Mouse (Mus musculus) limb, embryonic 12.5 days (tissue): ENCODE results near the gene Snd1. TPM values are rescaled to one million over a fixed set of nuclear protein-coding genes. Genes with fewer than 3 reads are reported as not detected.

Experiments
- ATAC-seq: fragments of 200-750 bp; cut with Nextera tagmentation; 2 replicates; pipeline ENCODE4 v1.8.0; 2017; ENCODE audit warnings: low read depth, moderate TSS enrichment; ENCODE audit not compliant: insufficient number of reproducible peaks, insufficient read depth, low FRiP score, low TSS enrichment
- H3K27ac ChIP-seq: fragments of 300-500 bp; sonication (generic); 2 replicates; pipeline ENCODE4 v1.5.1; 2016; ENCODE audit warnings: mild to moderate bottlenecking, moderate library complexity
- H3K27me3 ChIP-seq: fragments of 300-500 bp; sonication (generic); 2 replicates; pipeline ENCODE4 v1.6.1; 2016; ENCODE audit warnings: mild to moderate bottlenecking, moderate library complexity
- H3K36me3 ChIP-seq: fragments of 300-500 bp; sonication (generic); 2 replicates; pipeline ENCODE4 v1.6.1; 2016; ENCODE audit warnings: mild to moderate bottlenecking, moderate library complexity
- H3K4me1 ChIP-seq: fragments of 300-500 bp; sonication (generic); replicated peaks from 2 replicates; pipeline ENCODE4 v1.6.1; 2016
- H3K4me2 ChIP-seq: fragments of 300-500 bp; sonication (generic); 2 replicates; pipeline ENCODE4 v1.6.1; 2016; ENCODE audit warnings: mild to moderate bottlenecking, moderate library complexity
- H3K4me3 ChIP-seq: fragments of 300-500 bp; sonication (generic); replicated peaks from 2 replicates; pipeline ENCODE4 v1.5.1; 2016; ENCODE audit warnings: mild to moderate bottlenecking
- H3K9ac ChIP-seq: fragments of 300-500 bp; sonication (generic); replicated peaks from 2 replicates; pipeline ENCODE4 v1.6.1; 2016; ENCODE audit warnings: mild to moderate bottlenecking, moderate library complexity
- H3K9me3 ChIP-seq: fragments of 300-500 bp; sonication (generic); 2 replicates; pipeline ENCODE4 v1.6.1; 2016; ENCODE audit warnings: mild to moderate bottlenecking, moderate library complexity
- WGBS: fragments of 180-500 bp; shearing (Covaris S2); methylation state at CpG from one replicate; pipeline ENCODE4 v1.1.7; 2016; 5-methylcytosine and 5-hydroxymethylcytosine counted together
- polyA plus RNA-seq: library from polyadenylated mRNA; unstranded; fragments of >200 nt; fragmentation: Nextera tagmentation; extraction: Ambion mirVana; gene quantifications from 2 replicates; pipeline ENCODE4 v1.2.1, GENCODE M21; 2016

Gene Snd1
- polyA plus RNA-seq, 1 experiment from 2014 or later: 136 TPM

DNA sequence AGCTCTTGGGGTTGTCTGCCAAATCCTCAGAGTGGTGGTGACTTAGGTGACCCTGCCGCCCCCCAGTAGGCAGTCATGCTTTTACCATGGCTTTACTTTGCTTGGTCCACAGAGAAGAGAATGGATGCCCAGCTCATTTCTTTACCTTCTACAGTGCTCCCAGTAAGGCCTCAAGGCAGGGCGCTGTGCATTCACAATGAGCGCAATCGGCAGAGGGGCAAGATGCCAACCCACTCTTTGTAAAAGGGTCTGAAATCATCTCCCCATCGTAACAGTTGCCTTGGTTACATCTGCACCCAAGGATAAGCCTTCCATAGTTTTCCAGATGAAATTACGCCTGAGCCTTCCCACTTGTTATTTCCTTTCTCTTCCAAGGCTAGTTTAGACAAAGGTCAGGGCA is 415.5 kb downstream of the Snd1 start:
- no peak for ATAC-seq
- no peaks in the 10 kb centered on the region for H3K4me1 ChIP-seq
- no peak overlapping the region for H3K27ac ChIP-seq
- H3K9me3 ChIP-seq: no peaks in the 10 kb centered on the region
- no peak overlapping the region for H3K4me2 ChIP-seq
- WGBS: 91% methylated on average over 6 of the region's 6 CpGs
- H3K27me3 ChIP-seq: no peaks in the 10 kb centered on the region
- H3K4me3 ChIP-seq: no peak overlapping the region
- no peak overlapping the region for H3K9ac ChIP-seq
- peaks cover 77% of the 10 kb centered on the region for H3K36me3 ChIP-seq

DNA sequence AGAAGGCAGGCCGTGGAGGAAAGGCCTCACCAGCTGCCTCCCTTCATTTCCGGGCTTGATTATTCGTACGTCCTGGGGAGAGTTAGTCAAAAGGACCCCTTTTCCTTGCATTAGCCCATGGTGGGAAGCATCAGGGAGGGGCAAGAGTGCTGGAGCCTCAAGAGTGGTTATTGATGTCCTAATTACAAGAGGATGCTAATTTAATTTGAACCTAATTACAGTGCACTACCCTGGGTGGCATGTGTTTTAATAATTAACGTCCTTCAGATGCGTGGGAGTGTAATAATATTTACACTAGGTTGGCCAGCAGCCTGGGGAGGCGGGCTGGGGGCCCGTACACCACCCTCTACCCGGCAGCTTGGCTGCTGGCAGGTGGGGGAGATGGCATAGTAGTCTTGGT is 416.5 kb downstream of the Snd1 start:
- Histone ChIP-seq H3K9ac (no peak overlapping the region), H3K27ac (no peak overlapping the region), H3K36me3 (peaks cover 67% of the 10 kb centered on the region), H3K4me1 (no peaks in the 10 kb centered on the region), H3K4me3 (no peak overlapping the region), H3K9me3 (no peaks in the 10 kb centered on the region), H3K27me3 (no peaks in the 10 kb centered on the region), H3K4me2 (no peak overlapping the region)
- ATAC-seq: no peak
- WGBS: 41% methylated on average over 9 of the region's 9 CpGs

GRCm38 (mm10) chr6:28895004-28895515 is 420.1 kb downstream of the Snd1 start:
- ATAC-seq: no peak
- Histone ChIP-seq H3K4me2 (no peak overlapping the region), H3K9me3 (no peaks in the 10 kb centered on the region), H3K9ac (no peak overlapping the region), H3K4me1 (peaks cover 7% of the 10 kb centered on the region; the same call in 1 of the 2 replicates), H3K4me3 (no peak overlapping the region), H3K27ac (no peak overlapping the region), H3K27me3 (no peaks in the 10 kb centered on the region), H3K36me3 (peaks cover 31% of the 10 kb centered on the region)
- 79% methylated on average over 12 of the region's 12 CpGs for WGBS

GRCm38 (mm10) chr6:28895726-28896125 is 420.8 kb downstream of the Snd1 start:
- H3K27me3 ChIP-seq: no peaks in the 10 kb centered on the region
- ATAC-seq: no peak
- no peak overlapping the region for H3K4me3 ChIP-seq
- H3K9ac ChIP-seq: no peak overlapping the region
- no peaks in the 10 kb centered on the region for H3K9me3 ChIP-seq
- peaks cover 7% of the 10 kb centered on the region; the same call in 1 of the 2 replicates for H3K4me1 ChIP-seq
- H3K4me2 ChIP-seq: no peak overlapping the region
- no peak overlapping the region for H3K27ac ChIP-seq
- WGBS: 84% methylated on average over 6 of the region's 6 CpGs
- H3K36me3 ChIP-seq: peaks cover 25% of the 10 kb centered on the region

DNA sequence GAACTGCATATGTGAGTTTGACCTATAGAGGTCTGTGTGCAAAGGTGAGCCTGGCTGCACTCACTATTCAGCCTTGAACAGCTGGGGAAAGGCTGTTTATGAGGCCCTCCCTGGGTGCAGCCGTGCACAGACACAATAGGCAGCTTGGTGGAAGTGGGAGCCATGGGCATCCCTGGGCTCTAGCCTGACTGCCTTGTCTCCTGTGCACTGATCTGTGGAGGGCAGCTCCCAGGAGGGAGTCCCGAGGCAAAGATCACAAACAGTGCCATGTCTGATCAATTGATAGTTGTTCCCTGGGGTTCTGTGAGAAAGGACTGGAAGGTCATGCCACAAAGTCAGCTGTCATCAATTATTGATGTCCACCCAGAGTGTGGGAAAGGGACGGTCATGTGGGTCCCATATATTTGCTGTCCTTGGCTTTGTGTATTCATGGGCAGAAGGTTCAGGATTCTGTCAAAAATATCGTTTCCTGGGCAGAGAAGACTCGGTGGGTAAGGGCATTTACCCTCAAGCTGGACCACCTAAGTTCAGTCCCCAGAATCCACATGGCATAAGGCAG is 421.9 kb downstream of the Snd1 start:
- ATAC-seq: no peak
- WGBS: 59% methylated on average over 5 of the region's 5 CpGs
- H3K4me3 ChIP-seq: no peak overlapping the region

GRCm38 (mm10) chr6:28897326-28898085 is 422.6 kb downstream of the Snd1 start:
- H3K9ac ChIP-seq: no peak overlapping the region
- H3K27me3 ChIP-seq: no peaks in the 10 kb centered on the region
- H3K4me2 ChIP-seq: no peak overlapping the region
- H3K9me3 ChIP-seq: no peaks in the 10 kb centered on the region
- H3K4me1 ChIP-seq: peaks cover 7% of the 10 kb centered on the region; the same call in 1 of the 2 replicates
- ATAC-seq: no peak
- H3K27ac ChIP-seq: no peak overlapping the region
- WGBS: 62% methylated on average over 11 of the region's 11 CpGs
- no peak overlapping the region for H3K4me3 ChIP-seq
- peaks cover 8% of the 10 kb centered on the region; the same call in 1 of the 2 replicates for H3K36me3 ChIP-seq

More for the DNA sequence above, 421.9 kb downstream of the Snd1 start:
- no peak overlapping the region for H3K9ac ChIP-seq
- no peaks in the 10 kb centered on the region for H3K9me3 ChIP-seq
- H3K4me2 ChIP-seq: no peak overlapping the region
- peaks cover 7% of the 10 kb centered on the region; the same call in 1 of the 2 replicates for H3K4me1 ChIP-seq
- no peaks in the 10 kb centered on the region for H3K27me3 ChIP-seq
- no peak overlapping the region for H3K27ac ChIP-seq
- H3K36me3 ChIP-seq: peaks cover 14% of the 10 kb centered on the region; the same call in 1 of the 2 replicates

DNA sequence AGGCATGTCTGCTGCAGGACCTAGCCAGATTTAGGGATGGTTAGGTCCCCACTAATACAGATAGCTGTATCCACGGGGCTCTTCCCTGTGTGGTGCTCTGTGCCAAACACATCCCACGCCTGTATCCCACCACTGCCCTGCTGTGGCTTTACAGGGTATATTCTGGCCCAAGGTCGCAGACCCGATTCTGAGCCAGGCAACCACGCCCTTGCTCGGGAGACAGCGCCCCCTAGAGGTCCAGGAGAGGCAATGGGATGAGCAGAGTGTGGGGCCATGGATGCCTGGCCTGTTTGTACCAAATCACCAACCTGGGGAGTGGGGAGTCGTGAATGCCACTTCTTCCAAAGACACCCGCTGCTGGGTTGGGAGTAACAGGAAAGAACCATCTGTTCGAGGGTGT is 423.9 kb downstream of the Snd1 start:
- H3K27ac ChIP-seq: no peak overlapping the region
- H3K4me2 ChIP-seq: no peak overlapping the region
- H3K36me3 ChIP-seq: no peaks in the 10 kb centered on the region
- H3K9ac ChIP-seq: no peak overlapping the region
- no peaks in the 10 kb centered on the region for H3K27me3 ChIP-seq
- H3K4me1 ChIP-seq: peaks cover 7% of the 10 kb centered on the region; the same call in 1 of the 2 replicates
- no peaks in the 10 kb centered on the region for H3K9me3 ChIP-seq
- ATAC-seq: no peak
- WGBS: 17% methylated on average over 10 of the region's 10 CpGs
- no peak overlapping the region for H3K4me3 ChIP-seq

DNA sequence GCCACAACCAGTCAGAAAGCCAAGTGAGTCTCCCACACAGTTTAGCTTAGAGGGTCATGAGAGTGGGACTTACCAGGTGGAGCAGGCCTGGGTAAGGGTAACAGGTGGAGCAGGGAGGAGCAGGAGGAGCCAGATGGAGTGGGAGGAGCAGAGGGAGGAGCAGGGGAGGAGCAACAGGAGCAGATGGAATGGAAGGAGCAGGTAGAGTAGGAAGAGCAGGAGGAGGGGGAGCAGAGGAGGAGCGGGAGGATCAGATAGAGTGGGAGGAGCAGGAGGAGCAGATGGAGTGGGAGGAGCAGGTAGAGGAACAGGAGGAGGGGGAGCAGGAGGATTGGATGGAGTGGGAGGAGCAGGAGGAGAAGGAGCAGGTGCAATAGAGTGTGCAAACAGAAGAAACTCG is 427.6 kb downstream of the Snd1 start:
- H3K36me3 ChIP-seq: no peaks in the 10 kb centered on the region
- no peak overlapping the region for H3K4me2 ChIP-seq
- 0 out of 2 replicates have a peak, but pooled peaks cover 4% of the 10 kb centered on the region for H3K9me3 ChIP-seq
- H3K4me1 ChIP-seq: peaks cover 7% of the 10 kb centered on the region; the same call in 1 of the 2 replicates
- no peak overlapping the region for H3K9ac ChIP-seq
- no peak overlapping the region for H3K27ac ChIP-seq
- no peak overlapping the region for H3K4me3 ChIP-seq
- ATAC-seq: no peak
- H3K27me3 ChIP-seq: no peaks in the 10 kb centered on the region
- 53% methylated on average over 2 of the region's 2 CpGs for WGBS

DNA sequence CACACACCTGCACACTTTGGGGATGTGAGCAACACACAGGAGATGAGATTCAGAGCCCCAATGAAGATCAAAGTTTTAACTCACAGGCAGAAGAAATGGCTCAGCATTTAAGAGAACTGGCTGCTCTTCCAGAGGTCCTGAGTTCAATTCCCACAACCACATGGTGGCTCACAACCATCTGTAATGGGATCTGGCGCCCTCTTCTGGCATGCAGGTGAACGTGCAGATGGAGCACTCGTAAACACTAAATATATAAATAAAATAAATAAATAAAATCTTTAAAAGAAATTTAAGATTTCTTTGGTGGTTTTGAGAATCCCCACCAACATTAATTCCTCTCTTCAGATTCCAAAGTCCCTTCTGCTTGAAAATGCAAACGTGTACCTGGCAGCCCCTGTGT is 429.5 kb downstream of the Snd1 start:
- no peak for ATAC-seq
- no peak overlapping the region for H3K27ac ChIP-seq
- H3K4me3 ChIP-seq: no peak overlapping the region
- H3K4me1 ChIP-seq: no peaks in the 10 kb centered on the region
- no peaks in the 10 kb centered on the region for H3K36me3 ChIP-seq
- H3K4me2 ChIP-seq: no peak overlapping the region
- no peaks in the 10 kb centered on the region for H3K27me3 ChIP-seq
- H3K9me3 ChIP-seq: 0 out of 2 replicates have a peak, but pooled peaks cover 4% of the 10 kb centered on the region
- no peak overlapping the region for H3K9ac ChIP-seq
- 59% methylated on average over 4 of the region's 4 CpGs for WGBS

GRCm38 (mm10) chr6:28905301-28905700 is 430.4 kb downstream of the Snd1 start:
- H3K27ac ChIP-seq: no peak overlapping the region
- 64% methylated on average over 8 of the region's 8 CpGs for WGBS
- no peaks in the 10 kb centered on the region for H3K36me3 ChIP-seq
- H3K9ac ChIP-seq: no peak overlapping the region
- H3K4me1 ChIP-seq: no peaks in the 10 kb centered on the region
- ATAC-seq: no peak
- H3K4me2 ChIP-seq: no peak overlapping the region
- H3K9me3 ChIP-seq: 0 out of 2 replicates have a peak, but pooled peaks cover 4% of the 10 kb centered on the region
- no peak overlapping the region for H3K4me3 ChIP-seq
- no peaks in the 10 kb centered on the region for H3K27me3 ChIP-seq

DNA sequence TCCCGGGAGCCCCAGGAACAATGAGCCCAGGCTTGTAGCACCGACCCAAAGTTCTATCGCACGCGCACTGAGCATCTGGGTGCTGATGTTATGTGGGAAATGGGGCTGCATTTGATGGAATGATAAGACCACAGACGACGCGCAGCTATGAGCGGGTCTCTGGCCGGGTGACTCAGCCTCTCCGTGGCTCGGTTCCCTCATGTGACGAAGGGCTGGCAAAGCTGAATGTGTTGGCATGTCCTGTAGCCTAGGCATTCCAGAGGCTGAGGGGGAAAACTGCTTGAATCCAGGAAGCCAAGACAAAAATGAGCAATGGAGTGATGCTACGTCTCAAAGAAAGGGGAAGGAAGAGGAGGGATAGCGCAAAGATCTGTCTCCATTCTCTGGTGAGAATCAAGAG is 434.9 kb downstream of the Snd1 start:
- Histone ChIP-seq H3K27me3 (no peaks in the 10 kb centered on the region), H3K9me3 (no peaks in the 10 kb centered on the region), H3K9ac (no peak overlapping the region), H3K27ac (no peak overlapping the region), H3K36me3 (no peaks in the 10 kb centered on the region), H3K4me2 (no peak overlapping the region), H3K4me1 (no peaks in the 10 kb centered on the region), H3K4me3 (no peak overlapping the region)
- ATAC-seq: no peak
- WGBS: 86% methylated on average over 15 of the region's 15 CpGs
